Mouse (Mus musculus) brain, embryonic 18.5 days (tissue): Measurements from ENCODE around the gene Zfp14.

Source experiments
- DNase-seq: peaks from one replicate; pipeline ENCODE4 v3.0.0-alpha.2; 2012; ENCODE audit warnings: low read depth, low spot score

Gene Zfp14

GRCm38 (mm10) chr7:30050882-30051548 is at the start of gene Zfp14:
Zfp14 (minus strand) TSS chr7:30051380.
- DNase-seq: peak; percentile 77

- DNase-seq: no peak
These were observed 48.1 kb upstream of the Zfp14 start for GRCm38 (mm10) chr7:30099297-30099696.

- DNase-seq: no peak
These were observed 44.5 kb upstream of the Zfp14 start for GRCm38 (mm10) chr7:30095551-30096125.

- DNase-seq: peak; percentile 94
These were observed 43.7 kb upstream of the Zfp14 start, which contains the start of gene Zfp260 for GRCm38 (mm10) chr7:30094646-30095429. Zfp260 (plus strand) TSS chr7:30094777.

GRCm38 (mm10) chr7:30093918-30094415 is 42.8 kb upstream of the Zfp14 start:
- DNase-seq: no peak

- no peak for DNase-seq
These were observed 41.5 kb upstream of the Zfp14 start for GRCm38 (mm10) chr7:30092666-30093065.

GRCm38 (mm10) chr7:30090970-30091585 is 39.9 kb upstream of the Zfp14 start:
- DNase-seq: no peak

GRCm38 (mm10) chr7:30090092-30090969 is 39.2 kb upstream of the Zfp14 start, which contains the start of the genes Gm26920 and Zfp566:
Gm26920 (minus strand) TSS chr7:30090410.
Zfp566 (minus strand) TSS chr7:30090527.
- peak; percentile 98 for DNase-seq

GRCm38 (mm10) chr7:30089405-30089804 is 38.2 kb upstream of the Zfp14 start:
- DNase-seq: no peak

GRCm38 (mm10) chr7:30086524-30086923 is 35.3 kb upstream of the Zfp14 start:
- DNase-seq: no peak

- DNase-seq: peak; percentile 74
These were observed 21.2 kb upstream of the Zfp14 start, which contains the start of gene Zfp82 for GRCm38 (mm10) chr7:30072146-30073028. Zfp82 (minus strand) TSS chr7:30072900.

GRCm38 (mm10) chr7:30064622-30065021 is 13.4 kb upstream of the Zfp14 start:
- DNase-seq: no peak

- DNase-seq: no peak
These were observed 11.3 kb upstream of the Zfp14 start for GRCm38 (mm10) chr7:30062478-30062877.

- DNase-seq: no peak
These were observed 9.2 kb upstream of the Zfp14 start for GRCm38 (mm10) chr7:30060341-30060740.

- no peak for DNase-seq
These were observed 2.4 kb upstream of the Zfp14 start for GRCm38 (mm10) chr7:30053591-30053990.

- DNase-seq: no peak
These were observed 3.1 kb downstream of the Zfp14 start for GRCm38 (mm10) chr7:30048126-30048525.

GRCm38 (mm10) chr7:30044354-30044753 is 6.8 kb downstream of the Zfp14 start:
- no peak for DNase-seq

GRCm38 (mm10) chr7:30034331-30034730 is 16.8 kb downstream of the Zfp14 start:
- no peak for DNase-seq

GRCm38 (mm10) chr7:30031379-30031778 is 19.8 kb downstream of the Zfp14 start:
- DNase-seq: no peak

GRCm38 (mm10) chr7:30030677-30031076 is 20.5 kb downstream of the Zfp14 start:
- no peak for DNase-seq
